Mouse (Mus musculus): ENCODE results near the gene Dop1b. TPM values are rescaled to one million over a fixed set of nuclear protein-coding genes. Genes with fewer than 3 reads are reported as not detected.

The Dop1b gene
- polyA plus RNA-seq, 1 experiment from 2014 or later = 31.0 TPM

DNA sequence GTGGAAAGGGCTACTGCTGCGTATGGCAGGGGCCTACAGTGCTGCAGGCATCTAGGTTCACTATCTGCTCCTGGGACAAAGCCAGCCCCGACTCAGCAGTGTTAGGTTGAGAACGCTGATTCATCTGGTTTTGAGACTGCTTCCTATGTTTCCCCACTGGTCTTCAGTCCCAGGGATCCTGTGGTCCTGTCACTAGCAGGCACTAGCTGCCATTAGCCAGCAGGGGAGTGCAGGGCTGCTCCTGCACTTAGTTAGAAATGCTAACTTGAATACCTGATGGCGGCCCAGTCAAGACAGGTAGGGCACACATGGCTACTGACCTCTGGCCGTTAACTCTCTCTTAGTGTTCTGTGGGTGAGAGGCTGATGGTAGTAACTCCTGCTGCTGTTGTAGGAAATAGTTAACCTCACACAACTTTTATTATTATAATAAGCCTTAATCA, 32.4 kb downstream of the Dop1b start:
- ATAC-seq (ENCODE audit: low FRiP score) = no peak
- H3K4me2 ChIP-seq = no peak overlapping the region
- WGBS = 71% methylated on average over 5 of the region's 5 CpGs
- H3K27ac ChIP-seq = no peak overlapping the region
- H3K36me3 ChIP-seq = peaks cover 69% of the 10 kb centered on the region
- H3K9me3 ChIP-seq = no peaks in the 10 kb centered on the region
- no peak overlapping the region for H3K9ac ChIP-seq
- no peak overlapping the region for H3K4me3 ChIP-seq
- no peaks in the 10 kb centered on the region for H3K27me3 ChIP-seq
- no peaks in the 10 kb centered on the region for H3K4me1 ChIP-seq (replicated peaks)

DNA sequence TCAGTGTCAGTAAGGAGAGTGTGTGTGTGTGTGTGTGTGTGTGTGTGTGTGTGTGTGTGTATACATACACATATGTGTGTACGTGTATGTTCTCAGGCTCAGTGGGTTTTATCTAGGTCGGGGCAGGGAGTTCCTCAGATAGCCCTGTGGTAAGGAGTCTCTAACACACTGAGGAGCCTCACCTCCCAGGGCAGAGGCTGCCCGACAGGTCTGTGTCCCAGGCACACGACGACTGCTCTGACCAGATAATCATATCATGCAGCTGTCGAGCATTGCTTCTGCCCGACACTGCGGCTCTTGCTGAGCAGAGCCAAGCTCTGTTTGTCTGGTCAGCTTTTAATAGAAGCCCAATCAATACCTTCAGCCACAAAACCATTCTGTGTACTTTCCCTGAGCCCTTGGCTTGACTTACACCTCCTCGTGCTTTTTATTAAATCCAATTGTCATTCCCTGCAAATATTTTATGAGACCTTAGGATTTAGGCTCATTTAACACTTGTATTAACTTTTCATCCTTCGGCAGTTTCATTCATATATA, 33.2 kb downstream of the Dop1b start:
- H3K9me3 ChIP-seq = no peaks in the 10 kb centered on the region
- WGBS = 87% methylated on average over 10 of the region's 10 CpGs
- no peaks in the 10 kb centered on the region for H3K4me1 ChIP-seq (replicated peaks)
- no peak overlapping the region for H3K4me3 ChIP-seq
- H3K27ac ChIP-seq = no peak overlapping the region
- no peaks in the 10 kb centered on the region for H3K27me3 ChIP-seq
- H3K36me3 ChIP-seq = peaks cover 69% of the 10 kb centered on the region
- no peak for ATAC-seq (ENCODE audit: low FRiP score)
- no peak overlapping the region for H3K4me2 ChIP-seq
- no peak overlapping the region for H3K9ac ChIP-seq

DNA sequence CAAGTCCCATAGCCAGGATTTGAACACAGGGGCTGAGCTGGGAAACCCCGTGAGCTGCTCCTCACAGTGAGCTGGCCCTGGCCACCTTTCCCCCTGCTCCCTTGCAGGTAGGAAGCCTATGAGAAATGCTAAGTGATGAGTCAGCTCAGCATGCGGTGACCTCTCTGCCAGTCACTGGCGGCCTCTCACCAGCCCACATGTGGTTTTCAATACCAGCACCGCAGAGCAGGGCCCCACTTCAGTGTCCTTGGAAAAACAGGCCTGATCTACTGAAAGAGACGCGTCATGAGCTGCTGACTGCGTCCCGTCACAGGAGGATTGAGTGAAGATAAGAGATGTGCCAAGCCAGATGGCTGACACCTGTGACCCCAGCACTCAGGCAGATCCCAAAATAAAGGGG, 34.7 kb downstream of the Dop1b start:
- H3K4me2 ChIP-seq = no peak overlapping the region
- ATAC-seq (ENCODE audit: low FRiP score) = no peak
- H3K27ac ChIP-seq = no peak overlapping the region
- H3K9ac ChIP-seq = no peak overlapping the region
- peaks cover 62% of the 10 kb centered on the region for H3K36me3 ChIP-seq
- 73% methylated on average over 8 of the region's 8 CpGs for WGBS
- H3K9me3 ChIP-seq = no peaks in the 10 kb centered on the region
- no peak overlapping the region for H3K4me3 ChIP-seq
- H3K4me1 ChIP-seq (replicated peaks) = no peaks in the 10 kb centered on the region
- H3K27me3 ChIP-seq = no peaks in the 10 kb centered on the region

DNA sequence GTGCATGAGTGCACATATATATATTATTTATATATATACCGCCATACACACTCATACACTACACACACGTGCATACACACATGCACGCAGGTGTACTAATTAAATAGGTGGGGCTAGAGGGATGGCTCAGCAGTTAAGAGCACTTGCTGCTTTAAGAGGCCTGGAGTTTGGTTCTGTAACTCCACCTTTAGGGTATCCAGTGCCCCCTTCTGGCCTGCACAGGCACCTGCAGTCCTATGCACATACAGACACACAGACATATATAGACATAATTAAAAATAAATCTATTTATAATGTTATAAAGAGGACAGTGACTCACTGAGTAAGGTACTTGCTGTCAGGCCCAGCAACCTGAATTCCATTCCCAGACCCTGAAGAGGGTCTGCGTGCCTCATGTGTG, 35.3 kb downstream of the Dop1b start:
- Histone ChIP-seq H3K27me3 (no peaks in the 10 kb centered on the region), H3K9ac (no peak overlapping the region), H3K4me1 (replicated peaks) (no peaks in the 10 kb centered on the region), H3K4me2 (no peak overlapping the region), H3K27ac (no peak overlapping the region), H3K4me3 (no peak overlapping the region), H3K36me3 (peaks cover 60% of the 10 kb centered on the region), H3K9me3 (no peaks in the 10 kb centered on the region)
- no peak for ATAC-seq (ENCODE audit: low FRiP score)
- 96% methylated on average over 4 of the region's 4 CpGs for WGBS

DNA sequence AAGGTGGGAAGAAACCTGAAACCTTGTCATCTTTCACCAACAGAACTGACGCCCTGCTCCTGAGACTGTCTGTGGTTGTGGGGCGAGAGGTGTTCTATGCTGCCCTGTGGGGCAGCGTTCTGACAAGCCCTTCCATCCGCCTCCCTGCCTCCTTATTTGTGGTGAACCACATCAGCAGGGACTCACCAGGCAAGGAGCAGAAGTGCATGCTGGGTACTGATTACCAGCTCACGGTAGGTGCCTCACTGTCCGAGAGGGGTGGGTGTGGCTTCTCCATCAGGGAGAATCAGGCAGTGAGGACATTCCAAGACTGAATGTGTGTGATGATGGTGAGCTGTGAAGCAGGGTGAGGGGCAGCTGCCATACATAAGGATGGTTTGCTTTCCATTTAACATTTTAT, 35.7 kb downstream of the Dop1b start:
- WGBS = 80% methylated on average over 6 of the region's 6 CpGs
- H3K9me3 ChIP-seq = no peaks in the 10 kb centered on the region
- no peaks in the 10 kb centered on the region for H3K27me3 ChIP-seq
- H3K36me3 ChIP-seq = peaks cover 57% of the 10 kb centered on the region
- H3K9ac ChIP-seq = no peak overlapping the region
- ATAC-seq (ENCODE audit: low FRiP score) = no peak
- H3K4me1 ChIP-seq (replicated peaks) = no peaks in the 10 kb centered on the region
- no peak overlapping the region for H3K27ac ChIP-seq
- H3K4me3 ChIP-seq = no peak overlapping the region
- no peak overlapping the region for H3K4me2 ChIP-seq

DNA sequence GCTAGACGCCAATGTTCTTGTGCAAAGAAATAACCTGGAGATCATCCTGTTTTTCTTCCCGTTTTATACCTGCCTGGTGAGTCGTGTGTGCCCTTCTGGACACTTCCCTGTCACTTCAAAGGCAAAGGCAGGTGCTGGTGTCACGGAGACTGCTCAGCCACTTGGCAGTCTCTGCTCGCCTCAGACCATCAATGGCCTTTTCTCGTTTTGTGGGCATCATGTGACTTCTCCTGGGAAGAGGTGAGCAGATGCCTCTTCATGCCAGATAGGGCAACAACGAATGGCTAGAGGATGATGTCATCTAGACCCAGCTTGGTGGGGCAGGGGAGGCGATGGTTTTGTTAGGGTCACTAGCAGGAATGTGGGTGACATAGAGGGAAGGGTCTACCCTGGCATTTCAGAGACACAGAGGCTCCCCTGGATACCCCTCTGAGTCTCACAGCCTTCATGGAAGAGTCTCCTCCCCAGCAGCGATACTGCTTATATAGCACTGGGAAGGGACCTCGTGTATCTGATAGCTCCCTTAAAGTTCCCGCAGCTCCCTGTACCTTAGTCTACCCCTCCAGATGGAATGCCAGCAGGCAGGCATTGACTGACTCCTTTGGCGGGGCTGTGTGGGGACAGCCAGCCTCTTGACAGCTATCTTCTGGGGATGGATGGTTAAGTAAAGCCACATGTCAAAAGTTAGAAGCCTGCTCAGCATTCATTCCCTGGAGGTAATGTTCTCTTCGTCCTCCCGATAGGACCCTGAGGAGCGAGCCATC, 37.6 kb downstream of the Dop1b start:
- Histone ChIP-seq H3K4me3 (no peak overlapping the region), H3K36me3 (peaks cover 67% of the 10 kb centered on the region), H3K9me3 (no peaks in the 10 kb centered on the region), H3K4me1 (replicated peaks) (no peaks in the 10 kb centered on the region), H3K4me2 (no peak overlapping the region), H3K9ac (no peak overlapping the region), H3K27ac (no peak overlapping the region), H3K27me3 (no peaks in the 10 kb centered on the region)
- ATAC-seq (ENCODE audit: low FRiP score) = no peak
- 80% methylated on average over 15 of the region's 15 CpGs for WGBS

DNA sequence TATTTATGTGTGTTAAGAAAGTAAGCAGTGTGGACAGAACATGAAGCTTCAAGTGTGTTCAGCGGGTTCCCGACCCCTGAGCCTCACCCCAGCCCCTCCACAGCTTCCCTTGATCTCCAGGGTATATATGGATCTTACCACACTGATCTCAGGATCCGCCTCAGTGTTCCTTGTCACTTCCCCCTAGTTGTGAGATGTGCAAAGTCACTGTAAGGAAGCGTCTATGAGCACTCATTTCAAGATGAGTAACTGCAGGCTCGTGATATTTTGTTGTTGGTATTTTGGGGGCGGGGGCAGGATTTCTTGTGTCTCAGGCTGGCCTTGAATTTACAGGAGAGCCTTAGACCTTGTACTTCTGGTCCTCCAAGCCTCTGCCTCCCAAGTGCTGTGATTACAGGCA, 38.8 kb downstream of the Dop1b start:
- Histone ChIP-seq H3K36me3 (peaks cover 78% of the 10 kb centered on the region), H3K27ac (no peak overlapping the region), H3K4me3 (no peak overlapping the region), H3K4me1 (replicated peaks) (no peaks in the 10 kb centered on the region), H3K4me2 (no peak overlapping the region), H3K9ac (no peak overlapping the region), H3K27me3 (no peaks in the 10 kb centered on the region), H3K9me3 (no peaks in the 10 kb centered on the region)
- ATAC-seq (ENCODE audit: low FRiP score) = no peak
- WGBS = 83% methylated on average over 6 of the region's 6 CpGs

DNA sequence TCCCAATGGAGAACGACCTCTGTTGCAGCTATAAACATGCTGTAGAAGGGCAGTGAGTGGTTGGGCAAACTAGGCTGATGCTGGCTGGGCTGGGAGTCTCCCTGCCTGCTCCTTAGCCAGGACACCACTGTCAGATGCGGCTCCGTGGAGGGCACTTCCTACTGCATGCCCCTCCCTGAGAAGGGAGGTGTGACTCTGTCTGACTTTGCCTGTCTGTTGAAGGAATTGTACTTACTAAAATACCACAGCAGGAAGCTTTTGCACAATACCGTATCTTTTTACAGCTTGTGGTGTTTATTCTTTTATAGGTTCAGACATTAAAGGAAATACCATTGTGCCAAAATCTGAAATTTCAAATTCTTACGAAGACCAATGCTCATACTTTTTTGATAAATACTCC, 40.1 kb downstream of the Dop1b start:
- ATAC-seq (ENCODE audit: low FRiP score) = no peak
- Histone ChIP-seq H3K4me2 (no peak overlapping the region), H3K4me3 (no peak overlapping the region), H3K27ac (no peak overlapping the region), H3K4me1 (replicated peaks) (no peaks in the 10 kb centered on the region), H3K36me3 (peaks cover 82% of the 10 kb centered on the region), H3K9ac (no peak overlapping the region), H3K9me3 (no peaks in the 10 kb centered on the region), H3K27me3 (no peaks in the 10 kb centered on the region)
- 61% methylated on average over 5 of the region's 5 CpGs for WGBS

DNA sequence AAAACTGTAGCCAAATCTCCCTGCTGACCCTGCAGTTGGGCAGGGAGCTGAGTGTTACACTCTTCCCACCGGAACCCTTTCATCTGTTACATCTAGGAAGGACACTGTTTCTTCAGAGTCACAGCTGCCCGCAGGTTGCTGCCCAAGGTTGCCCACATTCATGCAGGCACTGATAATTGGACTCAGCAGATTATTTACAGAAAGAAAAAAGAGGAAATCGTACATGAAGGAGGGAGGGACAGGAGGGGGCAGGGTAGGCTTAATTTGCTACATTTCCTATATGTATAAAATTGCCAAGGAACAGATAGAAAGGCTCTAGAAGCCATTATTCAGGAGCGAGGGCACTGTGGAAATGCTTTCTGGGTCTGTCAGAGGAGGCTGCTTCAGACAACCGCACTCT, 44.9 kb downstream of the Dop1b start:
- WGBS = 89% methylated on average over 5 of the region's 5 CpGs
- Histone ChIP-seq H3K9ac (no peak overlapping the region), H3K4me2 (no peak overlapping the region), H3K4me1 (replicated peaks) (no peaks in the 10 kb centered on the region), H3K4me3 (no peak overlapping the region), H3K9me3 (no peaks in the 10 kb centered on the region), H3K27me3 (no peaks in the 10 kb centered on the region), H3K27ac (no peak overlapping the region), H3K36me3 (peaks cover 92% of the 10 kb centered on the region)
- no peak for ATAC-seq (ENCODE audit: low FRiP score)

DNA sequence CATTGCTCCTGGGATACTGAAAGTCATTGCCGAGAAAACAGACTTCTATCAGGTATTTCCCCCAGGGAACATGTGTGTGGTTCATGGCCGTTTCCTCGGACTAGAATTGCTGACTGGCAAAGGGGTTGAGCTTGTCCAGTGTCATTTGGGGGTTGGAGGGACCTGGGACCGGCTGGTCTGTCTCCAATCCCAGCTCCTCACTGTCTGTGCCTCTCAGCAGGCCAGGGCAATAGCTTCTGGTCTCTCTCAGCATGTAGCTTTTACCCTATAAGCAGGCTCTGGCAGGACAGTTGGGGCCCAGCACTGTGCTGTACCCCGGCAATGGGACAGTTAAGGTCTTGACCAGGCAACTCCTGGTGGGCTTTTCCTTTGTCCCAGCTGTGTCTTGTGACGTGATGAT, 51.7 kb downstream of the Dop1b start:
- H3K4me2 ChIP-seq = no peak overlapping the region
- H3K27ac ChIP-seq = no peak overlapping the region
- ATAC-seq (ENCODE audit: low FRiP score) = no peak
- WGBS = 69% methylated on average over 6 of the region's 6 CpGs
- peaks cover 95% of the 10 kb centered on the region for H3K36me3 ChIP-seq
- H3K27me3 ChIP-seq = no peaks in the 10 kb centered on the region
- no peak overlapping the region for H3K4me3 ChIP-seq
- H3K9ac ChIP-seq = no peak overlapping the region
- H3K4me1 ChIP-seq (replicated peaks) = no peaks in the 10 kb centered on the region
- H3K9me3 ChIP-seq = no peaks in the 10 kb centered on the region

DNA sequence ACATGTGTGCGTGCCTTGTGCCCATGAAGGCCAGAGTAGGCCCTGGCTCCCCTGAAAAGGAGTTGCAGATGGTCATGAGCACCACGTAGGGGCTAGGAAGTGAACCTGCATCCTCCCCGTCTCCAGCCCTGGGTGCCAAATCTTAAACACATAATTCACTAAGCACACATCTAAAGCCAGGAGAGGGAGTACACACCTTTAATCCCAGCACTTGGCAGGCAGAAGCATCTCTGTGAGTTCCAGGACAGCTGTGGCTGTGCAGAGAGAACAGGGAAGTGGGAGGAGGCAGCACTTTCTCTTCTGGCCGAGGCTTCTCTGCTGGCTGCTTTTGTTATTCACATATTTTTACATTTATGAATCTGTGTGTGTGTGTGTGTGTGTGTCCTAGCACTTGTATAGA, 52.9 kb downstream of the Dop1b start:
- no peak overlapping the region for H3K4me3 ChIP-seq
- peaks cover 95% of the 10 kb centered on the region for H3K36me3 ChIP-seq
- no peak for ATAC-seq (ENCODE audit: low FRiP score)
- H3K9me3 ChIP-seq = no peaks in the 10 kb centered on the region
- H3K9ac ChIP-seq = no peak overlapping the region
- no peaks in the 10 kb centered on the region for H3K27me3 ChIP-seq
- no peak overlapping the region for H3K4me2 ChIP-seq
- no peaks in the 10 kb centered on the region for H3K4me1 ChIP-seq (replicated peaks)
- WGBS = 80% methylated on average over 4 of the region's 4 CpGs
- no peak overlapping the region for H3K27ac ChIP-seq

DNA sequence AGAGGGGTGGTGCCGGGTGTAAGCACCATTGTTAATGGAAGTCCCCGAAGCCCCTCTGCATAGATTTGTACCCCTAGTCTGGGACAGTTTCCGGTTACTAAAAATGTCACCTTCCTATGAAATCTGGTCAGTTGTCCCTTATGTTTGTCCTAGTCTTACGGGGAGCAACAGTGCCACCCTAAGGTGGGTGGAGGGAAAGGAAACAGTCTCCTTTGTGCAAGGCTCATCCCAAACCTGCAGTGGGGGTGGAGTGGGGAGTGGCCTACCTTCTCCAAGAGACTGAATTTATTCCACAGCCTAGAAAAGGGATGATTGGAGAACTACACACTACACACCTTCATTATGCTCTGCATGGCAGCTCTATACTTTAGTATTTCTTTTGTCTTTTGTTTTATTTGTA, 55.3 kb downstream of the Dop1b start:
- 0 out of 2 replicates have a peak, but pooled peaks have one; percentile 17 for ATAC-seq (ENCODE audit: low FRiP score)
- Histone ChIP-seq H3K4me3 (no peak overlapping the region), H3K4me2 (no peak overlapping the region), H3K9me3 (no peaks in the 10 kb centered on the region), H3K27me3 (no peaks in the 10 kb centered on the region), H3K9ac (no peak overlapping the region), H3K4me1 (replicated peaks) (0 out of 2 replicates have a peak, but pooled peaks cover 3% of the 10 kb centered on the region), H3K27ac (no peak overlapping the region), H3K36me3 (peaks cover 93% of the 10 kb centered on the region)
- 53% methylated on average over 4 of the region's 4 CpGs for WGBS

DNA sequence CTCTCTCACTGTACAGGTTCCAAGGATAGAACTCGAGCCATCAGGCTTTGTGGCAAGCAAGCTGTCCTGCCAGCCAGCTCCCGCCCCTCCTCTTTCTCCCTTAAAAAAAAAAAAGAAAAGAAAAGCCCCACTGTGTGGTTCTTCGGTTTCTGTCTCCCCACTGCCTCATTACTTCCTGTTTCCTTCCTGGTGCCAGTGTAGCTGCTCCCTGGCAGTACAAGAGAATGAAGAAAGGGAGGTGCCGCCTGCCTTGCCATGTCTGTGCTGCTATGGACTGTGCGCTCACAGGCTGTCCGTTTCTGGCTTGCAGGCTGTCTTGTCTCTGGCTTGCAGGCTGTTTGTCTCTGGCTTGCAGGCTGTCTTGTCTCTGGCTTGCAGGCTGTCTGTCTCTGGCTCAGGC, 55.8 kb downstream of the Dop1b start:
- ATAC-seq (ENCODE audit: low FRiP score) = no peak
- peaks cover 88% of the 10 kb centered on the region for H3K36me3 ChIP-seq

More for the DNA sequence above, 55.8 kb downstream of the Dop1b start:
- H3K4me2 ChIP-seq = no peak overlapping the region
- H3K9me3 ChIP-seq = no peaks in the 10 kb centered on the region
- H3K27me3 ChIP-seq = no peaks in the 10 kb centered on the region
- 0 out of 2 replicates have a peak, but pooled peaks cover 3% of the 10 kb centered on the region for H3K4me1 ChIP-seq (replicated peaks)
- H3K9ac ChIP-seq = no peak overlapping the region
- WGBS = 75% methylated on average over 6 of the region's 6 CpGs
- no peak overlapping the region for H3K27ac ChIP-seq
- no peak overlapping the region for H3K4me3 ChIP-seq
